Mouse (Mus musculus): Measurements from ENCODE around the gene Srrd. TPM values are rescaled to one million over a fixed set of nuclear protein-coding genes. Genes with fewer than 3 reads are reported as not detected.
A peak's percentile ranks its signal among the peaks of the same experiment; 100 is the strongest.
"Not testable (repeated sequence)": the region's sequence is repeated elsewhere in the genome, so short reads cannot be mapped to it uniquely, and the experiment has no call there.

Srrd gene
- total RNA-seq, 2 experiments from 2014 or later: 35.5 to 63.7 TPM

DNA sequence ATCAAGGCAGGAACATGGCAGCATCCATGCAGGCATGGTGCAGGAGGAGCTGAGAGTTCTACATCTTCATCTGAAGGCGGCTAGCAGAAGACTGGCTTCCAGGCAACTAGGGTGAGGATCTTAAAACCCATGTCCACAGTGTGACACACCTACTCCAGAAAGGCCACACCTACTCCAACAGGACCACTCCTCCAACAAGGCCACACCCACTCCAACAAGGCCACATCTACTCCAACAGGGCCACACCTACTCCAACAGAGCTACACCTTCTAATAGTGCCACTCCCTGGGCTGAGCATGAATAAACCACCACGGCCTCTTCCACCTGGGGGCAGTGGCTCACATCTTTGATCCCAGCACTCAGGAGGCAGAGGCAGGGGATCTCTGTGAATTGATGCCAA, 23.5 kb downstream of the Srrd start:
- not testable (repeated sequence) for DNase-seq

- DNase-seq: peak in 1 of 2 experiments; percentile 49
These were observed 25.5 kb downstream of the Srrd start for GRCm38 (mm10) chr5:112317328-112317727.

DNA sequence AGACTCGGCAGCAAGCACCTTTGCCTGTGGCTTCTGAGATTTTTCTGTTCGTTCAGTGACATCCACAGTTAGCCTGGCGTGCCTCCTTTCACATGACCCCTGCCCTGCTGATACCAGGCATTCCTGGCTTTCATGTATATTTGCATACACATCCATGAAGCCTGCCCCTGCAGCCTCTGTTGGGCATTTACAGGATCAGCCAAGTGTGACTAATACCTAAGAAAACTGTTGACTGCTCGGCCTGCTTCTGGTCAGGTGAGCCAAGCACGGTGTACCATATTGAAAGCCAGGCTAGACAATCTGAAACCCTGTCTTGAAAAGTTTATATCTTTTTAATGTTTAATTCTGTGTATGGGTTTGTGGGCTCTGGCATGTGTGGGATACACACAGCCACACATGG, 26.4 kb downstream of the Srrd start:
- no peak for DNase-seq

DNA sequence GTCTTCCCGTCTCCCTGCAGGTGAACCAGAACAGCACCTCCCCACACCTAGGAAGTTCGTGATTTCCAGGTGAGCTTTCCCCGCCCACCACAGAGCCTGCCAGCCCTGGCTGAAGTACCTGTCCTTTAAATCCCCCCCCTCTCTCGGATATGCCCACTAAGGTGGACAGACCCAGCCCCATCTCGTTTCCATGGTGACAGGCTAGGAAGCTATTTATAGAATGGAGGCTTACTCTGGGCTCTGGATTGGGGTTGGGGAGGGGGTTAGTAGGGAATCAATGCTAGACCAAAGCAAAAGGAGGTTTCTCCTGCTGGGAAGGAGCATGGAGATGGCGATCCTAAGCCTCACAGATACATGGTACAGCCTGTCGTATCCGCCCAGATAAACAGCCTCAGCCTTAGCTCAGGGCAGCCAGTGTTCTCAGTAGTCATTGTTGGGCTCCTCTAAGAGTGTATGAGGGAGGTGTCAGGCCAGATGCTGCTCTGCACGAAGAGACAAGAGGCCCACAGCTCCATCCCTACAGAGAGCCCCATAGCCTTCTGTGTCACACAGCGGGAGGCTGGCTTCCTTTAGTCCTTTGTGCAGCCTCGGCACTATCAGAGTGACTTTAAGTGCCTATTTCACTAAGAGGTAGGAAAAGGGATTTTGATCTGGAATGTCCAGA, 29.5 kb downstream of the Srrd start:
- no peak for DNase-seq

DNA sequence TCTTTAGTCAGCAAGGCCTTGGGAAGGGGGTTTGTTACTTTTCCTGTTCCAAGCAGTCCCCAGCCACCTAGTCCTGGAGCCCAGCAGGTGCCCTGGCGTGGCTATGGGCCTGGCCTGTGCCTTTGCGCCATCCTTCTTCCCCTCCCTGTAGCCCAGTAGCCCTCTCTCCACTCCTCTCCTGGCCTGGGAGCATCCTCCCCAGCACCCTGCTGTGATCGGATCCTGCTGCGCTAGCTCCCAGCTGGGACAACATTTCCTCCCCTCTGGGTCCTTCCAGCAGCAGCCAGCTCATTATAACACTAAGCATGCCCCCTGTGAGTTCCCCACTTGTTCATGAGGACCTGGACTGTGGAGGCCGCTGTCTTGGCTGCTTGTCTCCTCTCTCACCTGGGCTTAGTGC, 37.0 kb downstream of the Srrd start:
- DNase-seq: no peak

DNA sequence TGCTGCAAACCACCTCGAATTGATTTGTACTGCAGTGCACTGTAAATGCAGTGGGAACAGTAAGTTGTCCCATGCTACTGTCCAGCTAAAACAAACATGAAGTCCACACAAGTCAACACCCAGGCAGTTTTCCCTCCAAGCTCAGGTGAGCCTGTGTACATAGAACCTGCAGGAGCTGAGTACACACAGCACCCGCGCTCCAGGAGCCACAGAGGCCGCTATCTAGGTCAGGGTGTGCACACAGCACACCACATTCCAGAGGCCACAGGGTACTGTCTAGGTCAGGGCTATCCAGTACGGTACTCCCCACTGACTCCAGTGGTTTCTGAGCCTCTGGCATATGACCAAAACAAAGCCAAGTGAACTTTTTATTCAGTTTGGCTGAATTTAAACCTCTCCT, 40.5 kb downstream of the Srrd start:
- peak; percentile 58 to 71 for DNase-seq

DNA sequence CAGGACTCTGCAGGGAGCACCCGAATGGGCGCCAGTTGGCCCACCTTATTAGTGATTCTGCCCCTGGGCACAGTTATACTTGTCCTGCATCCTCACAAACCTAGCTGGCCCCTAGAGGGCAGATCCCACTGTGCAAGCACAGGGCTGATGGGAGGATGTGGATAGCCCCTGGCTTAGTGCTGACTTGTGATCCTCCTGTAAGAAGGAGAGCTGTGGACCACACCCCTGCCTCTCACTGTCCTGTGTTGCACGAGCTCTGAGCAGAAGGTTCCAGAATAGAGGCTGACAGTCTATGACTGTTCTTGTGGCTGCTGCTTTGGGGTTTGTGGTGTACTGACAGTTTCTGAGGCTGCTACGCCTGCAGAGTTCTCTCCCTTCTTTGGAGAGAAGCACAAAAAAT, 41.1 kb downstream of the Srrd start:
- no peak for DNase-seq

- no peak for DNase-seq
These were observed 42.0 kb downstream of the Srrd start for GRCm38 (mm10) chr5:112300721-112301308.

GRCm38 (mm10) chr5:112300112-112300511, 42.7 kb downstream of the Srrd start:
- no peak for DNase-seq

DNA sequence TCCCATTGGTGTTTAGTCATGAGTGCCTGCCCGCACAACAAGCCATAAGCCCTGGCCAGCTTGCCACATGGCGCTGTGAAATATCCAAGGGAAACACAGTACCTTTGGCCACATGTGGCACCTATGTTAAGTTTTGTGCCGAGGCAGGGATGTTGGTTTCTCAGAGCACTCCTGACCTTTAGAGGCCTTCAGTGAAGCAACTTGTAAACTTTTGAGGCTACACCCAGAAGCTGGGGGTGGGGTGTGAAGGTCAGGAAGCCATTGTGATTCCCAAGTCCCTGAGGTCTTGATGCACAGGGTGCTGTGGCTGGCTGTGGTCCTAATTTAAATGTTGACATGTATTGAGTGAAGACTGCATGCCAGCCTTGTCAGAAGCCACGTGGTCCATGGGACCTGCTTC, 43.4 kb downstream of the Srrd start:
- DNase-seq: no peak

DNA sequence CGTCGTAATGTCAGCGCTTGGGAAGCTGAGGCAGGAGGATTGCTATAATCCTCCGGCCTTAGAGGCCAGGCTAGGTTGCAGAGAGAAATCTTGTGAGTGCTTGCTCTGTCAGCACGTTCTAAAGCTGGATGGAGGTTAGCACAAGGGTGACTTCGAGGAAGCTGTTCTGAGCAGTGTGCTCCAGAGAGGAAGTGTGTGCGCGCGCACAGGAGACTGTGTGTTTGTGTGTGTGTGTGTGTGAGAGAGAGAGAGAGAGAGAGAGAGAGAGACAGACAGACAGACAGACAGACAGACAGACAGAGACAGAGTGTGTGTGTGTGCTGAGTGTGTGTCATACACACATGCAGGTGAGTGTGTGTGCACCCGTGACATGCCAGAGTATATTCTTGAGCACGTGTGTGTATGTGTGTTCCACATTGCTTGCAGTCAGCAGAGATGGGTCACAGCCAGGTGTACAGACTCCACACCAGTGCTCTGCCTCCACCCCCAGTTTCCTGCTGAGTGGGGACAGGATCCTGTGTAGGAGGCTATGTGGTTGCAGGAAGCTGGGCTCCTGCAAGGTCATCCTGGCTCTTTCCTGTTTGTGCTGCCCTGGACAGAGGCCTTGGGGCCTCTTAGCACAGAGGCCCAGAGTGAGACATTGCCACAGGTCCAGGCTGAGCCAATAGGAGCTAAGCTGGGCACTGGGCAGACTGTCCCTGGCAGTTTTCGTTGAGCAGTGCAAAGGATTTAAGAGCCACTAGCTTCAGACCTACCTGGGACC, 44.4 kb downstream of the Srrd start:
- DNase-seq: peak; percentile 83 to 86

- DNase-seq: no peak
These were observed 45.6 kb downstream of the Srrd start for GRCm38 (mm10) chr5:112297257-112297656.

- peak; percentile 57 to 73 for DNase-seq
These were observed 46.2 kb downstream of the Srrd start for GRCm38 (mm10) chr5:112296404-112297181.

DNA sequence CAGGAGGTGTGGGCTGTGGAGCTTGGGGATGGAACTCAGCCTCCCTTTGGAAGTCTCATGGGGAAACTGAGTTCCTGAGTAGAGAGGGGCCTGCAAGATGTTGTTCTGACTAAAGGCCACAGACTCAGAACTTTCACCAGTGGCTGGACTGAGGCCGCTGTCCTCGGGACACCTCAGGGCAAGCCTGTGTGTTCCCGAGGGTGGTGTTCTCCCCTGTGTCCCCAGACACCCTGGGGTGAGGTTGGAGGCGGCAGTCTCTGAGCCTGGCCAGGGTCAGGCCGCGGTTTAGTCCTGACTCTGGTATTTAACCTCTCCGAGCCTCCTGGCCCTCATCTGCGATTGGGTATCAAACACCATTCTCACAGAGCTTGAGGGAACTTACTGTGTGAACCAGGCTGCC, 47.3 kb downstream of the Srrd start:
- peak in 1 of 2 experiments; percentile 47 for DNase-seq

- peak; percentile 69 to 78 for DNase-seq
These were observed 47.7 kb downstream of the Srrd start for GRCm38 (mm10) chr5:112295162-112295561.

GRCm38 (mm10) chr5:112294696-112295095, 48.1 kb downstream of the Srrd start:
- peak in 1 of 2 experiments; percentile 47 for DNase-seq

GRCm38 (mm10) chr5:112293800-112294199, 49.0 kb downstream of the Srrd start:
- no peak for DNase-seq

GRCm38 (mm10) chr5:112292343-112292980, 50.4 kb downstream of the Srrd start:
- peak; percentile 69 to 74 for DNase-seq

GRCm38 (mm10) chr5:112291866-112292265, 51.0 kb downstream of the Srrd start:
- DNase-seq: peak in 1 of 2 experiments; percentile 49

GRCm38 (mm10) chr5:112290536-112290880, 52.3 kb downstream of the Srrd start:
- no peak for DNase-seq

DNA sequence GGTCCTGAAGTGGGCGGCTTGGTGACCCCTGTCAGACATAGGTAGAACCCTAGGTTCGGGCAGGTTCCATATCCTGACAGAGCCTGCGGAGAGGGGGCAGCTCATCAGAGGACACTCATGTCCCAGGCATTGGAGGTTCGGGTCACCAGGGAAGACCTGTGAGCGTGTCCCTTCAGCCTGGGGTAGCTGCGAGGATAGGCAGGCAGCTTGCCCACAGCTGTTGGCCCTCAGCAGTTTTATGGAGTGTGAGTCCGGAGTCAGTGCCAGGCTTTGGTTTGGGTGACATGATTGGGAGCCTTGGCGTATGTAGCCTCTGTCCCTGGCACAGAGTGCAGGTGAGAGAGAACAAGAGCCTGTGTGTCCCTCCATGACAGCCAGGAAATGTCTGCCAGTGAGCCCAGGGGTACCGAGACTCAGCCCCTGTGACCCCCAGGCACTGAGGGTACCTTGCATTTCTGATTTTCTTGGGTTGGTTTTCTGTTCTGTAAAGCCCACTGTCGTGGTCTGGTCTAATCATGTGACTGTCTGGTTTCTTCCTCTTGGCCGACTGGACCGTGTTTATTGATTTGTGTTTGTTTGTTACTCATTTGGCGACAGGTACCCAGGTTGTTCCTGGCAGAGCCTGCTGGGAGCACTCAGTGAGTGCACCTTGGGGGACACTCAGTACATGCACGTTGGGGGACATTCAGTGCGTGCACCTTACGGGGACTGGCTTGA, 52.9 kb downstream of the Srrd start:
- peak; percentile 74 to 75 for DNase-seq
